Mouse (Mus musculus): Measurements from ENCODE around the gene Cblc. TPM values are rescaled to one million over a fixed set of nuclear protein-coding genes. Genes with fewer than 3 reads are reported as not detected.
A peak's percentile ranks its signal among the peaks of the same experiment; 100 is the strongest.

Cblc gene
- polyA plus RNA-seq, 1 experiment from 2014 or later: 1.1 TPM

GRCm38 (mm10) chr7:19823256-19824181 is 26.9 kb upstream of the Cblc start:
- Histone ChIP-seq H3K4me1 (ENCODE audit: control insufficient read depth, insufficient read depth, low read length) (peaks cover 8% of the 10 kb centered on the region; the same call in 1 of the 2 replicates), H3K27ac (replicated peaks; ENCODE audit: low read depth, low read length) (peak overlapping the region; percentile 83), H3K27me3 (ENCODE audit: control insufficient read depth, insufficient read depth, low read length) (peaks cover 14% of the 10 kb centered on the region), H3K4me2 (ENCODE audit: low read depth, low read length) (peak overlapping the region; percentile 23; the same call in 1 of the 2 replicates), H3K9me3 (replicated peaks; ENCODE audit: control insufficient read depth, low read length) (no peaks in the 10 kb centered on the region), H3K9ac (replicated peaks; ENCODE audit: low read length) (peak overlapping the region; percentile 15; the same call in 1 of the 2 replicates), H3K36me3 (replicated peaks; ENCODE audit: control insufficient read depth, insufficient read depth, low read depth, low read length) (no peaks in the 10 kb centered on the region), H3K4me3 (ENCODE audit: low read depth, low read length) (no peak overlapping the region)
- 17% methylated on average over 16 of the region's 16 CpGs for WGBS
- no peak for ATAC-seq (replicated peaks; ENCODE audit: insufficient number of reproducible peaks, low FRiP score, low TSS enrichment, low read depth)
- DNase-seq (ENCODE audit: low spot score): no peak

- no peak for ATAC-seq (replicated peaks; ENCODE audit: insufficient number of reproducible peaks, low FRiP score, low TSS enrichment, low read depth)
- Histone ChIP-seq H3K4me2 (ENCODE audit: low read depth, low read length) (peak within 1 kb of the TSS; percentile 77), H3K27ac (replicated peaks; ENCODE audit: low read depth, low read length) (peak within 1 kb of the TSS; percentile 83), H3K27me3 (ENCODE audit: control insufficient read depth, insufficient read depth, low read length) (peaks cover 14% of the 10 kb centered on the region), H3K9ac (replicated peaks; ENCODE audit: low read length) (peak within 1 kb of the TSS; percentile 64), H3K4me1 (ENCODE audit: control insufficient read depth, insufficient read depth, low read length) (peaks cover 8% of the 10 kb centered on the region; the same call in 1 of the 2 replicates), H3K36me3 (replicated peaks; ENCODE audit: control insufficient read depth, insufficient read depth, low read depth, low read length) (no peaks in the 10 kb centered on the region), H3K9me3 (replicated peaks; ENCODE audit: control insufficient read depth, low read length) (no peaks in the 10 kb centered on the region), H3K4me3 (ENCODE audit: low read depth, low read length) (peak within 1 kb of the TSS; percentile 38)
- DNase-seq (ENCODE audit: low spot score): no peak
- WGBS: under 1% methylated on average over 28 of the region's 42 CpGs
Measured at GRCm38 (mm10) chr7:19822604-19823058, 26.0 kb upstream of the Cblc start, which contains the start of gene Bcl3. Bcl3 (minus strand) TSS chr7:19822770.

- H3K36me3 ChIP-seq (replicated peaks; ENCODE audit: control insufficient read depth, insufficient read depth, low read depth, low read length): no peaks in the 10 kb centered on the region
- DNase-seq (ENCODE audit: low spot score): no peak
- H3K27me3 ChIP-seq (ENCODE audit: control insufficient read depth, insufficient read depth, low read length): peaks cover 14% of the 10 kb centered on the region
- H3K27ac ChIP-seq (replicated peaks; ENCODE audit: low read depth, low read length): no peak overlapping the region
- H3K9ac ChIP-seq (replicated peaks; ENCODE audit: low read length): peak overlapping the region; percentile 64
- peak overlapping the region; percentile 77 for H3K4me2 ChIP-seq (ENCODE audit: low read depth, low read length)
- no peaks in the 10 kb centered on the region for H3K9me3 ChIP-seq (replicated peaks; ENCODE audit: control insufficient read depth, low read length)
- peak overlapping the region; percentile 38 for H3K4me3 ChIP-seq (ENCODE audit: low read depth, low read length)
- no peak for ATAC-seq (replicated peaks; ENCODE audit: insufficient number of reproducible peaks, low FRiP score, low TSS enrichment, low read depth)
- H3K4me1 ChIP-seq (ENCODE audit: control insufficient read depth, insufficient read depth, low read length): peaks cover 9% of the 10 kb centered on the region; the same call in 1 of the 2 replicates
- 4% methylated on average over 20 of the region's 20 CpGs for WGBS
Measured at GRCm38 (mm10) chr7:19822193-19822592, 25.6 kb upstream of the Cblc start.

- no peaks in the 10 kb centered on the region for H3K9me3 ChIP-seq (replicated peaks; ENCODE audit: control insufficient read depth, low read length)
- ATAC-seq (replicated peaks; ENCODE audit: insufficient number of reproducible peaks, low FRiP score, low TSS enrichment, low read depth) (no peak), DNase-seq (ENCODE audit: low spot score) (no peak)
- H3K4me3 ChIP-seq (ENCODE audit: low read depth, low read length): no peak overlapping the region
- H3K4me1 ChIP-seq (ENCODE audit: control insufficient read depth, insufficient read depth, low read length): peaks cover 15% of the 10 kb centered on the region
- H3K36me3 ChIP-seq (replicated peaks; ENCODE audit: control insufficient read depth, insufficient read depth, low read depth, low read length): no peaks in the 10 kb centered on the region
- peaks cover 14% of the 10 kb centered on the region for H3K27me3 ChIP-seq (ENCODE audit: control insufficient read depth, insufficient read depth, low read length)
- no peak overlapping the region for H3K9ac ChIP-seq (replicated peaks; ENCODE audit: low read length)
- H3K4me2 ChIP-seq (ENCODE audit: low read depth, low read length): no peak overlapping the region
- 50% methylated on average over 7 of the region's 7 CpGs for WGBS
- no peak overlapping the region for H3K27ac ChIP-seq (replicated peaks; ENCODE audit: low read depth, low read length)
Measured at GRCm38 (mm10) chr7:19821633-19822032, 25.0 kb upstream of the Cblc start.

- Histone ChIP-seq H3K4me1 (ENCODE audit: control insufficient read depth, insufficient read depth, low read length) (peaks cover 16% of the 10 kb centered on the region), H3K4me3 (ENCODE audit: low read depth, low read length) (no peak overlapping the region), H3K9me3 (replicated peaks; ENCODE audit: control insufficient read depth, low read length) (no peaks in the 10 kb centered on the region), H3K27ac (replicated peaks; ENCODE audit: low read depth, low read length) (no peak overlapping the region), H3K4me2 (ENCODE audit: low read depth, low read length) (no peak overlapping the region), H3K9ac (replicated peaks; ENCODE audit: low read length) (no peak overlapping the region), H3K27me3 (ENCODE audit: control insufficient read depth, insufficient read depth, low read length) (peaks cover 14% of the 10 kb centered on the region), H3K36me3 (replicated peaks; ENCODE audit: control insufficient read depth, insufficient read depth, low read depth, low read length) (no peaks in the 10 kb centered on the region)
- ATAC-seq (replicated peaks; ENCODE audit: insufficient number of reproducible peaks, low FRiP score, low TSS enrichment, low read depth): no peak
- DNase-seq (ENCODE audit: low spot score): no peak
- WGBS: 72% methylated on average over 3 of the region's 3 CpGs
Measured at GRCm38 (mm10) chr7:19820347-19821048, 23.9 kb upstream of the Cblc start.

- Histone ChIP-seq H3K27ac (replicated peaks; ENCODE audit: low read depth, low read length) (no peak overlapping the region), H3K4me3 (ENCODE audit: low read depth, low read length) (no peak overlapping the region), H3K4me1 (ENCODE audit: control insufficient read depth, insufficient read depth, low read length) (peaks cover 12% of the 10 kb centered on the region), H3K9me3 (replicated peaks; ENCODE audit: control insufficient read depth, low read length) (no peaks in the 10 kb centered on the region), H3K36me3 (replicated peaks; ENCODE audit: control insufficient read depth, insufficient read depth, low read depth, low read length) (no peaks in the 10 kb centered on the region), H3K9ac (replicated peaks; ENCODE audit: low read length) (no peak overlapping the region), H3K27me3 (ENCODE audit: control insufficient read depth, insufficient read depth, low read length) (peaks cover 14% of the 10 kb centered on the region), H3K4me2 (ENCODE audit: low read depth, low read length) (no peak overlapping the region)
- no peak for DNase-seq (ENCODE audit: low spot score)
- no peak for ATAC-seq (replicated peaks; ENCODE audit: insufficient number of reproducible peaks, low FRiP score, low TSS enrichment, low read depth)
- 88% methylated on average over 7 of the region's 7 CpGs for WGBS
Measured at GRCm38 (mm10) chr7:19818875-19819274, 22.3 kb upstream of the Cblc start.

GRCm38 (mm10) chr7:19818440-19818839 is 21.8 kb upstream of the Cblc start:
- H3K9ac ChIP-seq (replicated peaks; ENCODE audit: low read length): no peak overlapping the region

More at GRCm38 (mm10) chr7:19818440-19818839, 21.8 kb upstream of the Cblc start:
- 83% methylated on average over 5 of the region's 5 CpGs for WGBS
- ATAC-seq (replicated peaks; ENCODE audit: insufficient number of reproducible peaks, low FRiP score, low TSS enrichment, low read depth) (no peak), DNase-seq (ENCODE audit: low spot score) (no peak)
- H3K4me3 ChIP-seq (ENCODE audit: low read depth, low read length): no peak overlapping the region
- no peak overlapping the region for H3K4me2 ChIP-seq (ENCODE audit: low read depth, low read length)
- no peaks in the 10 kb centered on the region for H3K36me3 ChIP-seq (replicated peaks; ENCODE audit: control insufficient read depth, insufficient read depth, low read depth, low read length)
- peaks cover 10% of the 10 kb centered on the region for H3K4me1 ChIP-seq (ENCODE audit: control insufficient read depth, insufficient read depth, low read length)
- peaks cover 14% of the 10 kb centered on the region for H3K27me3 ChIP-seq (ENCODE audit: control insufficient read depth, insufficient read depth, low read length)
- no peaks in the 10 kb centered on the region for H3K9me3 ChIP-seq (replicated peaks; ENCODE audit: control insufficient read depth, low read length)
- H3K27ac ChIP-seq (replicated peaks; ENCODE audit: low read depth, low read length): no peak overlapping the region
